Mouse (Mus musculus) heart, postnatal 0 days (tissue): ENCODE measurements at regions not wholly inside any gene's neighbourhood (a gene's known extent, or its start where the extent isn't known, plus 50 kb on each side); places are given as distances from the start of the nearest gene placed in this dataset.

ENCODE experiments used
- CTCF ChIP-seq: IDR thresholded peaks from 2 replicates; pipeline ENCODE4 v1.5.1; 2016; ENCODE audit warnings: antibody characterized with exemption, control low read depth, low read depth
- EP300 ChIP-seq: IDR thresholded peaks from 2 replicates; pipeline ENCODE4 v1.6.1; 2016; ENCODE audit warnings: antibody characterized with exemption, low read depth

GRCm38 (mm10) chr6:117573371-117573770 lies 267.6 kb upstream of the Zfp637 start:
- TF ChIP-seq CTCF (no peak), EP300 (no peak)
